Mouse (Mus musculus): Measurements from ENCODE around the gene Lrrc29. TPM values are rescaled to one million over a fixed set of nuclear protein-coding genes. Genes with fewer than 3 reads are reported as not detected.

Lrrc29 gene
- polyA plus RNA-seq (2015; fragmentation: Nextera tagmentation; extraction: Ambion mirVana) = 0.61 and 0.94 TPM in 2 replicates

GRCm38 (mm10) chr8:105326141-105326672, at the start of gene Lrrc29, which contains the start of gene Tmem208:
Gene Lrrc29, minus strand, starts transcription at chr8:105326278.
Gene Tmem208, plus strand, starts transcription at chr8:105326354.
- Histone ChIP-seq H3K4me1 (peaks cover 20% of the 10 kb centered on the region), H3K36me3 (ENCODE audit: poor library complexity, severe bottlenecking) (peaks cover 43% of the 10 kb centered on the region), H3K9me3 (replicated peaks) (no peaks in the 10 kb centered on the region), H3K27me3 (no peaks in the 10 kb centered on the region), H3K4me2 (peak within 1 kb of the TSS; percentile 96), H3K27ac (peak within 1 kb of the TSS; percentile 57; the same call in 1 of the 2 replicates), H3K4me3 (peak within 1 kb of the TSS; percentile 81), H3K9ac (peak within 1 kb of the TSS; percentile 86)
- WGBS = under 1% methylated on average over 36 of the region's 36 CpGs
- peak; percentile 93 for ATAC-seq

- Histone ChIP-seq H3K27ac (no peak overlapping the region), H3K4me3 (0 out of 2 replicates have a peak overlapping the region, but pooled peaks have one; percentile 9), H3K27me3 (0 out of 2 replicates have a peak, but pooled peaks cover 3% of the 10 kb centered on the region), H3K9ac (0 out of 2 replicates have a peak overlapping the region, but pooled peaks have one; percentile 5), H3K4me1 (peaks cover 17% of the 10 kb centered on the region), H3K36me3 (ENCODE audit: poor library complexity, severe bottlenecking) (peaks cover 10% of the 10 kb centered on the region; the same call in 1 of the 2 replicates), H3K4me2 (peak overlapping the region; percentile 54), H3K9me3 (replicated peaks) (peaks cover 7% of the 10 kb centered on the region; the same call in 1 of the 2 replicates)
- ATAC-seq = peak; percentile 24; the same call in 1 of the 2 replicates
- WGBS = 21% methylated on average over 33 of the region's 33 CpGs
These were observed 48.5 kb upstream of the Lrrc29 start for GRCm38 (mm10) chr8:105374513-105374966.

GRCm38 (mm10) chr8:105373032-105373431, 47.0 kb upstream of the Lrrc29 start, which contains the start of gene Plekhg4:
Gene Plekhg4, plus strand, starts transcription at chr8:105373274.
- H3K27me3 ChIP-seq = 0 out of 2 replicates have a peak, but pooled peaks cover 3% of the 10 kb centered on the region
- H3K4me2 ChIP-seq = 0 out of 2 replicates have a peak within 1 kb of the TSS, but pooled peaks have one; percentile 54
- H3K9me3 ChIP-seq (replicated peaks) = peaks cover 7% of the 10 kb centered on the region; the same call in 1 of the 2 replicates
- no peak within 1 kb of the TSS for H3K9ac ChIP-seq
- peaks cover 7% of the 10 kb centered on the region for H3K4me1 ChIP-seq
- WGBS = 67% methylated on average over 2 of the region's 2 CpGs
- no peak within 1 kb of the TSS for H3K4me3 ChIP-seq
- H3K27ac ChIP-seq = no peak within 1 kb of the TSS
- H3K36me3 ChIP-seq (ENCODE audit: poor library complexity, severe bottlenecking) = peaks cover 21% of the 10 kb centered on the region
- no peak for ATAC-seq

- no peak overlapping the region for H3K27ac ChIP-seq
- no peak for ATAC-seq
- WGBS = 85% methylated on average over 9 of the region's 9 CpGs
These were observed 46.4 kb upstream of the Lrrc29 start for GRCm38 (mm10) chr8:105372473-105372872.

GRCm38 (mm10) chr8:105367107-105367506, 41.0 kb upstream of the Lrrc29 start:
- Histone ChIP-seq H3K4me2 (no peak overlapping the region), H3K9me3 (replicated peaks) (no peaks in the 10 kb centered on the region), H3K4me3 (no peak overlapping the region), H3K4me1 (no peaks in the 10 kb centered on the region), H3K27me3 (no peaks in the 10 kb centered on the region), H3K27ac (no peak overlapping the region), H3K36me3 (ENCODE audit: poor library complexity, severe bottlenecking) (peaks cover 64% of the 10 kb centered on the region), H3K9ac (no peak overlapping the region)
- no peak for ATAC-seq
- 87% methylated on average over 2 of the region's 2 CpGs for WGBS

More at GRCm38 (mm10) chr8:105372473-105372872, 46.4 kb upstream of the Lrrc29 start:
- Histone ChIP-seq H3K27me3 (0 out of 2 replicates have a peak, but pooled peaks cover 3% of the 10 kb centered on the region), H3K4me2 (no peak overlapping the region), H3K9ac (no peak overlapping the region), H3K36me3 (ENCODE audit: poor library complexity, severe bottlenecking) (peaks cover 27% of the 10 kb centered on the region), H3K4me1 (peaks cover 7% of the 10 kb centered on the region), H3K4me3 (no peak overlapping the region), H3K9me3 (replicated peaks) (peaks cover 7% of the 10 kb centered on the region; the same call in 1 of the 2 replicates)

GRCm38 (mm10) chr8:105361751-105362702, 35.9 kb upstream of the Lrrc29 start:
- Histone ChIP-seq H3K9me3 (replicated peaks) (no peaks in the 10 kb centered on the region), H3K9ac (0 out of 2 replicates have a peak overlapping the region, but pooled peaks have one; percentile 14), H3K27ac (no peak overlapping the region), H3K4me2 (no peak overlapping the region), H3K4me3 (no peak overlapping the region), H3K27me3 (no peaks in the 10 kb centered on the region), H3K4me1 (no peaks in the 10 kb centered on the region), H3K36me3 (ENCODE audit: poor library complexity, severe bottlenecking) (peaks cover 42% of the 10 kb centered on the region)
- WGBS = 81% methylated on average over 12 of the region's 12 CpGs
- no peak for ATAC-seq

GRCm38 (mm10) chr8:105359646-105360045, 33.6 kb upstream of the Lrrc29 start:
- Histone ChIP-seq H3K27ac (no peak overlapping the region), H3K4me2 (no peak overlapping the region), H3K9me3 (replicated peaks) (no peaks in the 10 kb centered on the region), H3K36me3 (ENCODE audit: poor library complexity, severe bottlenecking) (peaks cover 48% of the 10 kb centered on the region), H3K9ac (no peak overlapping the region), H3K4me1 (no peaks in the 10 kb centered on the region), H3K27me3 (no peaks in the 10 kb centered on the region), H3K4me3 (no peak overlapping the region)
- no peak for ATAC-seq
- 46% methylated on average over 4 of the region's 4 CpGs for WGBS

- Histone ChIP-seq H3K27ac (no peak overlapping the region), H3K4me2 (no peak overlapping the region), H3K27me3 (no peaks in the 10 kb centered on the region), H3K36me3 (ENCODE audit: poor library complexity, severe bottlenecking) (peaks cover 43% of the 10 kb centered on the region), H3K9ac (peak overlapping the region; percentile 23; the same call in 1 of the 2 replicates), H3K4me3 (no peak overlapping the region), H3K4me1 (no peaks in the 10 kb centered on the region), H3K9me3 (replicated peaks) (no peaks in the 10 kb centered on the region)
- ATAC-seq = no peak
- 73% methylated on average over 15 of the region's 15 CpGs for WGBS
These were observed 33.1 kb upstream of the Lrrc29 start for GRCm38 (mm10) chr8:105359208-105359607.

- no peak overlapping the region for H3K27ac ChIP-seq
- no peaks in the 10 kb centered on the region for H3K27me3 ChIP-seq
- WGBS = 89% methylated on average over 14 of the region's 14 CpGs
- H3K36me3 ChIP-seq (ENCODE audit: poor library complexity, severe bottlenecking) = peaks cover 30% of the 10 kb centered on the region
- H3K9ac ChIP-seq = no peak overlapping the region
- no peak for ATAC-seq
- H3K9me3 ChIP-seq (replicated peaks) = no peaks in the 10 kb centered on the region
- no peak overlapping the region for H3K4me2 ChIP-seq
- no peaks in the 10 kb centered on the region for H3K4me1 ChIP-seq
- no peak overlapping the region for H3K4me3 ChIP-seq
These were observed 30.6 kb upstream of the Lrrc29 start for GRCm38 (mm10) chr8:105356681-105357080.

- Histone ChIP-seq H3K4me3 (no peak overlapping the region), H3K9ac (no peak overlapping the region), H3K9me3 (replicated peaks) (no peaks in the 10 kb centered on the region), H3K4me1 (peaks cover 8% of the 10 kb centered on the region), H3K27ac (no peak overlapping the region), H3K4me2 (no peak overlapping the region), H3K36me3 (ENCODE audit: poor library complexity, severe bottlenecking) (peaks cover 30% of the 10 kb centered on the region), H3K27me3 (no peaks in the 10 kb centered on the region)
- no peak for ATAC-seq
- WGBS = 80% methylated on average over 26 of the region's 26 CpGs
These were observed 29.3 kb upstream of the Lrrc29 start for GRCm38 (mm10) chr8:105355179-105356024.

- 95% methylated on average over 4 of the region's 4 CpGs for WGBS
- no peak for ATAC-seq
- Histone ChIP-seq H3K4me3 (no peak overlapping the region), H3K9me3 (replicated peaks) (no peaks in the 10 kb centered on the region), H3K4me1 (peaks cover 17% of the 10 kb centered on the region), H3K4me2 (no peak overlapping the region), H3K27me3 (no peaks in the 10 kb centered on the region), H3K9ac (no peak overlapping the region), H3K36me3 (ENCODE audit: poor library complexity, severe bottlenecking) (peaks cover 30% of the 10 kb centered on the region), H3K27ac (no peak overlapping the region)
These were observed 28.5 kb upstream of the Lrrc29 start for GRCm38 (mm10) chr8:105354549-105354948.

Measured in forebrain, embryonic 13.5 days (tissue).